Mouse (Mus musculus) MEL (cell line): ENCODE results near the gene Zbtb38. TPM values are rescaled to one million over a fixed set of nuclear protein-coding genes. Genes with fewer than 3 reads are reported as not detected.

Experiments used
- DNase-seq: peaks from one replicate; pipeline ENCODE4 v3.0.0; 2011; ENCODE audit warnings: low read depth, low spot score
- H3K27ac ChIP-seq: 2 replicates; pipeline ENCODE4 v1.5.1; 2012; ENCODE audit warnings: low read depth, mild to moderate bottlenecking, control low read depth, low read length, moderate library complexity; ENCODE audit not compliant: control insufficient read depth
- H3K27me3 ChIP-seq, 2 experiments: fragments of 150-350 bp in 1 of 2; sonication (generic) in 1 of 2; 2 replicates each; pipeline ENCODE4 v1.6.1; 2012; ENCODE audit warnings: low read length in 2 of 2, mild to moderate bottlenecking in 2 of 2, improper control_type of control experiment in 1 of 2, moderate library complexity in 1 of 2; ENCODE audit not compliant: insufficient read depth in 2 of 2, control insufficient read depth in 1 of 2
- H3K36me3 ChIP-seq, 2 experiments: 2 replicates each; pipeline ENCODE4 v1.6.1; 2012 to 2014; ENCODE audit warnings: low read length in 2 of 2, improper control_type of control experiment in 1 of 2, inconsistent platforms in 1 of 2, mild to moderate bottlenecking in 1 of 2; ENCODE audit not compliant: insufficient read depth in 2 of 2, control insufficient read depth in 1 of 2
- H3K4me1 ChIP-seq, 2 experiments: fragments of 150-350 bp in 1 of 2; sonication (generic) in 1 of 2; 2 replicates each; pipeline ENCODE4 v1.6.1; 2012; ENCODE audit warnings: low read length in 2 of 2, improper control_type of control experiment in 1 of 2, mild to moderate bottlenecking in 1 of 2; ENCODE audit not compliant: insufficient read depth in 2 of 2, control insufficient read depth in 1 of 2
- H3K4me3 ChIP-seq, 2 experiments: fragments of 150-350 bp in 1 of 2; sonication (generic) in 1 of 2; 2 replicates each; pipeline ENCODE4 v1.5.1; 2012; ENCODE audit warnings: low read depth in 2 of 2, low read length in 2 of 2, mild to moderate bottlenecking in 2 of 2, moderate library complexity in 2 of 2, control low read depth in 1 of 2, improper control_type of control experiment in 1 of 2; ENCODE audit not compliant: control insufficient read depth in 1 of 2, insufficient read depth in 1 of 2
- H3K79me2 ChIP-seq: 2 replicates; pipeline ENCODE4 v1.6.1; 2012; ENCODE audit warnings: mild to moderate bottlenecking, low read length, moderate library complexity; ENCODE audit not compliant: control insufficient read depth, poor library complexity, insufficient read depth
- H3K9ac ChIP-seq: 2 replicates; pipeline ENCODE4 v1.6.1; 2012; ENCODE audit warnings: low read depth, mild to moderate bottlenecking, control low read depth, low read length, moderate library complexity; ENCODE audit not compliant: control insufficient read depth, poor library complexity, severe bottlenecking
- H3K9me3 ChIP-seq: fragments of 150-350 bp; sonication (generic); replicated peaks from 2 replicates; pipeline ENCODE4 v1.6.1; 2012; ENCODE audit warnings: mild to moderate bottlenecking, low read length, improper control_type of control experiment, moderate library complexity; ENCODE audit not compliant: insufficient read depth
- CHD1 ChIP-seq: IDR thresholded peaks from 2 replicates; pipeline ENCODE4 v1.6.1; 2012; ENCODE audit warnings: low read depth, mild to moderate bottlenecking, inconsistent platforms, low read length, improper control_type of control experiment
- EP300 ChIP-seq, 2 experiments: IDR thresholded peaks; 2 replicates each; pipeline ENCODE4 v1.6.1; 2011; ENCODE audit warnings: improper control_type of control experiment in 2 of 2, low read length in 2 of 2, low read depth in 1 of 2, mild to moderate bottlenecking in 1 of 2
- GABPA ChIP-seq: IDR thresholded peaks from 2 replicates; pipeline ENCODE4 v1.6.1; 2012; ENCODE audit warnings: low read depth, mild to moderate bottlenecking, inconsistent platforms, low read length, improper control_type of control experiment, moderate library complexity
- HCFC1 ChIP-seq: IDR thresholded peaks from 2 replicates; pipeline ENCODE4 v1.6.1; 2012; ENCODE audit warnings: low read depth, mild to moderate bottlenecking, inconsistent platforms, low read length, improper control_type of control experiment, moderate library complexity
- MXI1 ChIP-seq: IDR thresholded peaks from 2 replicates; pipeline ENCODE4 v1.6.1; 2011; ENCODE audit warnings: mild to moderate bottlenecking, low read depth, low read length, improper control_type of control experiment
- NELFE ChIP-seq: IDR thresholded peaks from 2 replicates; pipeline ENCODE4 v1.6.1; 2011; ENCODE audit warnings: low read depth, low read length, improper control_type of control experiment
- NRF1 ChIP-seq: IDR thresholded peaks from 2 replicates; pipeline ENCODE4 v1.6.1; 2014; ENCODE audit warnings: low read depth, mild to moderate bottlenecking, inconsistent platforms, low read length, improper control_type of control experiment, moderate library complexity; ENCODE audit not compliant: poor library complexity, insufficient read depth, severe bottlenecking
- POLR2A ChIP-seq, 2 experiments: IDR thresholded peaks; 2 replicates each; pipeline ENCODE4 v1.6.1; 2011 to 2012; ENCODE audit warnings: low read length in 2 of 2, mild to moderate bottlenecking in 2 of 2, control low read depth in 1 of 2, improper control_type of control experiment in 1 of 2, low read depth in 1 of 2, moderate library complexity in 1 of 2; ENCODE audit not compliant: control insufficient read depth in 1 of 2, insufficient read depth in 1 of 2, poor library complexity in 1 of 2
- POLR2AphosphoS2 ChIP-seq: IDR thresholded peaks from 2 replicates; pipeline ENCODE4 v1.6.1; 2011; ENCODE audit warnings: low read length, improper control_type of control experiment
- POLR2AphosphoS5 ChIP-seq: IDR thresholded peaks from 2 replicates; pipeline ENCODE4 v1.6.1; 2012; ENCODE audit warnings: low read depth, borderline replicate concordance, mild to moderate bottlenecking, inconsistent platforms, low read length, moderate library complexity, mixed read lengths
- SIN3A ChIP-seq: IDR thresholded peaks from 2 replicates; pipeline ENCODE4 v1.6.1; 2012; ENCODE audit warnings: low read length, improper control_type of control experiment, inconsistent platforms
- TAL1 ChIP-seq: IDR thresholded peaks from 2 replicates; pipeline ENCODE4 v1.6.1; 2012; ENCODE audit warnings: mild to moderate bottlenecking, inconsistent platforms, low read length, moderate library complexity, mixed read lengths
- TBP ChIP-seq: IDR thresholded peaks from 2 replicates; pipeline ENCODE4 v1.8.0; 2011; ENCODE audit warnings: low read depth, low read length, improper control_type of control experiment
- TCF12 ChIP-seq: IDR thresholded peaks from 2 replicates; pipeline ENCODE4 v1.6.1; 2014; ENCODE audit warnings: low read depth, mild to moderate bottlenecking, inconsistent platforms, low read length, improper control_type of control experiment, moderate library complexity
- ZMIZ1 ChIP-seq: IDR thresholded peaks from 2 replicates; pipeline ENCODE4 v1.6.1; 2012; ENCODE audit warnings: low read depth, mild to moderate bottlenecking, inconsistent platforms, low read length, improper control_type of control experiment, moderate library complexity
- ZNF384 ChIP-seq: IDR thresholded peaks from 2 replicates; pipeline ENCODE4 v1.6.1; 2012; ENCODE audit warnings: low read depth, mild to moderate bottlenecking, inconsistent platforms, low read length, improper control_type of control experiment
- polyA plus RNA-seq, 2 experiments: library from polyadenylated mRNA; stranded (reverse) in 1 of 2; unstranded in 1 of 2; fragments of >175 nt in 1 of 2; fragments of >200 nt in 1 of 2; gene quantifications; 2 replicates each; pipeline versions ENCODE4 v1.2.1 to v1.2.4; 2012; ENCODE audit warnings: low replicate concordance in 2 of 2, low read depth in 1 of 2; ENCODE audit not compliant: insufficient read length in 2 of 2, insufficient read depth in 1 of 2, missing spikeins in 1 of 2
- total RNA-seq: library from RNA; depleted of rRNA; stranded (reverse); fragments of 300-350 nt; gene quantifications from 2 replicates; pipeline ENCODE4 v1.2.3, GENCODE M21; 2012

Gene Zbtb38
- total and polyA plus RNA-seq, 3 experiments, result 10.9 to 65.0 (median 12.2) TPM

- Histone ChIP-seq H3K79me2 (peaks cover 11% of the 10 kb centered on the region), H3K9me3 (no peaks in the 10 kb centered on the region), H3K4me1 (peaks cover 21 to 24% of the 10 kb centered on the region in 2 experiments), H3K36me3 (peaks cover 0 to 19% of the 10 kb centered on the region in 2 experiments; a peak in 2 of 4 replicates), H3K9ac (peak overlapping the region; percentile 70), H3K4me3 (peak overlapping the region; percentile 61 to 75), H3K27ac (peak overlapping the region; percentile 71), H3K27me3 (no peaks in the 10 kb centered on the region)
- no peak for TF ChIP-seq TCF12
- peak; percentile 37; the same call in 1 of the 2 replicates for TF ChIP-seq TBP
- 0 out of 2 replicates have a peak, but pooled peaks have one; percentile 58 for TF ChIP-seq MXI1
- no peak for TF ChIP-seq NELFE
- TF ChIP-seq CHD1, result 0 out of 2 replicates have a peak, but pooled peaks have one; percentile 10
- TF ChIP-seq POLR2AphosphoS2, result peak; percentile 47; the same call in 1 of the 2 replicates
- TF ChIP-seq POLR2A (IDR thresholded peaks at IDR 0.05; ENCODE audit: control insufficient read depth in 1 of 2, insufficient read depth in 1 of 2, low read depth in 1 of 2, low read length in 2 of 2, poor library complexity in 1 of 2), result peak; percentile 23 to 56; a peak in 3 of 4 replicates
- TF ChIP-seq HCFC1, result peak; percentile 37; the same call in 1 of the 2 replicates
- TF ChIP-seq EP300 (IDR thresholded peaks at IDR 0.05; ENCODE audit: low read depth in 1 of 2, low read length in 2 of 2), result no peak
- TF ChIP-seq NRF1, result no peak
- peak; percentile 71 for TF ChIP-seq ZNF384
- peak; percentile 53; the same call in 1 of the 2 replicates for TF ChIP-seq SIN3A
- TF ChIP-seq POLR2AphosphoS5, result 0 out of 2 replicates have a peak, but pooled peaks have one; percentile 50
- TF ChIP-seq GABPA, result no peak
- DNase-seq, result peak; percentile 89
These were observed 39.7 kb downstream of the Zbtb38 start for GRCm38 (mm10) chr9:96712758-96713471.

GRCm38 (mm10) chr9:96712045-96712444 is 40.6 kb downstream of the Zbtb38 start:
- Histone ChIP-seq H3K4me1 (peaks cover 21 to 24% of the 10 kb centered on the region in 2 experiments), H3K27ac (no peak overlapping the region), H3K9ac (no peak overlapping the region), H3K4me3 (no peak overlapping the region), H3K36me3 (peaks cover 0 to 19% of the 10 kb centered on the region in 2 experiments; a peak in 2 of 4 replicates), H3K9me3 (no peaks in the 10 kb centered on the region), H3K79me2 (peaks cover 11% of the 10 kb centered on the region), H3K27me3 (no peaks in the 10 kb centered on the region)
- no peak for DNase-seq
- no peak for TF ChIP-seq POLR2AphosphoS5
- no peak for TF ChIP-seq ZMIZ1
- no peak for TF ChIP-seq TAL1
